Mouse (Mus musculus) embryo, embryonic 11.5 days (tissue): ENCODE results near the gene Nufip2.
"Not testable (repeated sequence)": the region's sequence is repeated elsewhere in the genome, so short reads cannot be mapped to it uniquely, and the experiment has no call there.

Experiments used
- DNase-seq: peaks from one replicate; pipeline ENCODE4 v3.0.0-alpha.2; 2012; ENCODE audit warnings: low read depth, low spot score

The Nufip2 gene

DNA sequence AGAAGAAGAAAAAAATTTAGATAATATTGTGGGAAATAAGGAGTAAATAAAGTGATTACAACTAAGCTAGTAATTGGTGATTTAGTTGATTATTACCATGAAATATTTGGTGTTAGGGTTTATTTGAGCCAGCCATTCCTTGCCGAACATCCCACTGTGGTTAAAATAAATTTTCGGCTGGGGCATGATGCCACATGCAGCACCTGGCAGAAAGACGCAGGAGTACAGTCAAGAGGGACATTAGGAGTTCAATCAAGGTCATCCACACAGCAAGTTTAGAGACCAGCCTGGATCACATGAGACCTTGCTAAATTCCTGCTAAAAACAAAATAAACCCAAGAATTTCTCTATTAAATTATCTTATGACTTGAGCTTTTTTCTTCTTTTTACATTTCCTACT is 23.1 kb downstream of the Nufip2 start:
- no peak for DNase-seq

DNA sequence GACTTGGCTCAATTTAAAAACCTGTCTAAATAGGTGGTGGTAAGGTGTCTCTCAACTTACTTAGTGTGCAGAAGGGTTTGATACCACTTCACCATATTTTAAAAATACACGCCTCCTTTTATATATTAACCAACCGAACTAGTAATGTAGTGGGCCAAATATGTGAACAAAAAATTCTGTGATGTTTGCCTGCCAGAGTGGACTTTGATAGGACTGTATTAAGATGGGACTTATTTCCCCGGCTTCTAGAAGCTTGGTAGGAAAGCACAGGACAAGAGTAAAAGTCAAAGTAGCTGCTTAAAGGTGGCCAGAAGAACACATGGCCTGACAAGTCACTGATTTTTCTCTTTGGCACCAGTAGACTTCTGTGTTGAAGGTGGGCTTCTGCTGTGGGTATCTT is 27.8 kb downstream of the Nufip2 start:
- no peak for DNase-seq

DNA sequence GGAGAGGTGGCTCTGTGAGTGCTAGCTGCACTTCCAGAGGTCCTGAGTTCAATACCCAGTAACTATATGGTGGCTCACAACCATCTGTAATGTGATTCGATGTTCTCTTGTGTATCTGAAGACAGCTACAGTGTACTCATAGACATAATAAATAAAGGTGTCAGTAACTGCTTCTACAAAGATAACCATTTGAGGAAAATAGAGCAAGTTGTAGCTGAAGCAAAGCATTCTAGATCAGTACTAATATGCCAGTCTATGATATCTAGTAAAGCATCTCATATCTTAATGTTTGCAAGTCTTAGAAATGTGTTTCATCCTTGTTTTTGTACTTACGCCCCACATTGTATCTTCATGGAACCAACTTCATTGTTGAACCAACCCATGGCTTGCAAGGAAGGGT is 33.1 kb downstream of the Nufip2 start:
- no peak for DNase-seq

DNA sequence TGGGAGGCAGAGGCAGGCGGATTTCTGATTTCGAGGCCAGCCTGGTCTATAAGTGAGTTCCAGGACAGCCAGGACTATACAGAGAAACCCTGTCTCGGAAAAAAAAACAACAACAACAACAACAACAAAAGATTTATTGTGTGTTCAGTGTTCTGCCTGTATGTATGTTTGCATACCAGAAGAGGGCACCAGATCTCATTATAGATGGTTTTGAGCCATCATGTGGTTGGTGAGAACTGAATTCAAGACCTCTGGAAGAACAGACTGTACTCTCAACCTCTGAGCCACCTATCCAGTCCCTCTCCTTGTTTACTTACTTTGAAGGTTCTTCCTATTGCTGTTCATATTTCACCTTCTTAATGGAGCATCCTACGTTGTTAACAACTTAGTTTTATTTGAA is 35.4 kb downstream of the Nufip2 start:
- DNase-seq: no peak

GRCm38 (mm10) chr11:77724766-77725165 is 38.8 kb downstream of the Nufip2 start:
- DNase-seq: no peak

GRCm38 (mm10) chr11:77725183-77725582 is 39.2 kb downstream of the Nufip2 start, which contains the start of gene Cryba1:
Cryba1 (minus strand) TSS chr11:77725283.
- no peak for DNase-seq

DNA sequence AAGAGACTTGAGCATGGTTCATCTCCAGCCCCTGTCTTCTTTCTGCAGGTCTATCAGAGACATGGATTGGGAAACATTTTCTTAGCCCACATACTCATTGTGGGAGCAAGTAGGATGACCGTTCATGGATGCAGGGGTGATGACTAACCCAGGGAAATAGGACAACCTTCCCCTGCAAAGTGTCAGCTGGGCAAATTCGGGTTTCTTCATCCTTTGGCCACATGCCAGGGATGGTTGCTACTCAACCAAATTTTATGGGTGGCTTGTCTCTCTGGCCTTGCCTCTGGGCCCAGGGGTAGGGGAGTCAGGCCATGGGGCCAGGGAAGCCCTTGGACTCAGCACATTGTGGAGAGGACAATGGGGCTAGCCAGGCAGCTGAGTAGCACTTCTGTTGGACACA is 42.6 kb downstream of the Nufip2 start:
- no peak for DNase-seq

- DNase-seq: peak; percentile 75
Measured at GRCm38 (mm10) chr11:77737289-77737688, 51.3 kb downstream of the Nufip2 start.

- no peak for DNase-seq
Measured at GRCm38 (mm10) chr11:77738555-77738954, 52.6 kb downstream of the Nufip2 start.

DNA sequence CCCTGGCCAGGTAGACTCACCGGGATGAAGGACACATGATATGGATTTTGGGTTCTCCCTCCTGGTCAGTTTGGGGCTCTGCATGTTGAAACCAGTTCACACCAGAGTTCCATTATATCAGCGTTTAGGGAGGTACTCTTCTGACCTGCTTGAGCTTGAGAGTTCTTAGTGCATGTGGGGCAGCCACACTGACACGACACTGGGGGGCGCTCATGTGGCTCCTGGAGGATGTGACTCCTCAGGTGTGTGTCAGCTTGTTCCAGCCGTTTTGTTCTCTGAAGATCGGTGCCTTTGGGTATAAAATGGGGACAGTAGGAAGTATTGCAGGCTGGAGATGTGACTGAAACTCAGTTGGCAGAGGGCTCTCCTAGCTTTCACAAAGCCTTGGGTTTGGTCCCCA is 58.0 kb downstream of the Nufip2 start:
- no peak for DNase-seq

GRCm38 (mm10) chr11:77746652-77747051 is 60.7 kb downstream of the Nufip2 start:
- DNase-seq: no peak

GRCm38 (mm10) chr11:77747103-77747502 is 61.1 kb downstream of the Nufip2 start:
- DNase-seq: not testable (repeated sequence)

GRCm38 (mm10) chr11:77748996-77749395 is 63.0 kb downstream of the Nufip2 start:
- no peak for DNase-seq

- no peak for DNase-seq
Measured at GRCm38 (mm10) chr11:77752525-77752924, 66.6 kb downstream of the Nufip2 start.

DNA sequence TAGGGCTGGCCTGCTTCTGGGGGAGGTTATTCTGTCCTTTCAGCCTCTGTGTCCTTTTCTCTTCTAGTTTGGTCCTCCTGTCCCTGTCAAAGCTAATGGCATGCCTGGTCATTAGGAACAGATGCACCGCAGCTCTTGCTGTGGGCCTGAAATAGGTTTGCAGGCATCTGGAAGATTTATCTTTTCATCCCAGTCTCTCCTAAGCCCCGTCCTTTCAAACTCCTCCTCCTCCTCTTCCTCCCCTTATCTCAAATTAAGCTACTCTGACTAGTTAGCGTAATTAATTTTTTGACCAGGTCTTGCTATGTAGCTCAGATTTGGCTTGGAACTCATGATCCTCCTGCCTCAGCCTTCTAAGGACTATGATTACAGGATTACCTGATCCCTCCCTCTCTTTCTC is 67.5 kb downstream of the Nufip2 start:
- no peak for DNase-seq

DNA sequence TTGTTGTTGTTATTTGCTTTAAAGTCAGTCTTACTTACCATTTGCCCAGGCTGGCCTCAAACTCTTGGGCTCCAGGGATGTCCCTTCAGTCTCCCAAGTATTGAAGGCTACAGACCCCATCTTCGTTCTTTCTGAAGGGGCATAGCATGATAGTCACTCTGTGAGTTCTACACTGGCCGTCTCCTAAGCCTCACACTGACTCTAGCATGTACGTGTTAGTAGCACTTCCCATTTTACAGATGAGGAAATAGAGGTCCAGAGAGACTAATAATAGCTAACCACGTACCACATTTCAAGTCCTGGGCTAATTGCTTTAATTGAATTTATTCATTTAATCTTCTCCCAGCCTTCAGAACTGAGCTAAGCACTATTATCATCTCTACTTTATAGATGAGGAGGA is 74.1 kb downstream of the Nufip2 start:
- no peak for DNase-seq

DNA sequence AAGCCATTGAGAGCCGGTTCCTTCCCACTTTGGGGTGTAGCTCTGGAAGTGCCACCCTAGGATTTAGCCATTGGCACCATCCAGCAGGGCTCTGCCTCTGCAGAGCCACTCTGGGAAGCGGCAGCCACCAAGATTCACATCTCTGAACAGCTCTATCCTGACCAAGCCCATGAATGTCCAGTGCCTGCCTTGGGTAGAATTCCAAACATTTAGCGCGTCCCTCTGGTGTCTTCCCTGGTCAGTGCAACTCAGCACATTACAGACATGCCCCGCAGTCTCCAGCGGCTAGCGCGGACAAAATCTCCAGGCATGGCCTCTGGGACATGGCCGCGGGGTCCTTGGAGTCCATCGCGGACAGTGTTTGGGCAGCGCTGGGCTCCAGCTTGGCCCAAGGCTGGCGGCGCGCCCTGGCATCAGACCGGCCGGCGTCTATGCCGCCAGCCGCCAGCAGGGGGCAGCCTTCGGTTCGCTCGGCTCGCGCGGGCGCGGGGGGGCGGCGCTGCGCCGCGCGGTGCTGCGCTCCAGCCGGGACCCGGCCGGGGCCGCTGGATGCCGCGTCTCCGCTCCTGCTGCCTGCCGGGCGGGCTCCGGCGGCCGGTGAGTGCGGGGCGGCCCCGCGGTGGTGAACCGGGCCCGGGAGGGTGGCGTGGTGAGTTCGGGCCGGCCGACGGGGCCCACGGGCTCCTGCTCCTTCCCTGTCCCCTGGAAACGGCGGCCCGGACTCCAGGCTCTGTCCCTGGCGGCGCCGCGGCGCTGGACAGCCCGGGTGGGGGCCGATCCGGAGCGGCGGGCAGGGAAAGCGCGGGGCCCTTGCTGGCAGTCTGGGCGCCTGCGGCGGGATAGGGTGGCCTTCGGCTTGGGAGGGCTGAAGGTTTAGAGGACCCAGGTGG is 77.1 kb downstream of the Nufip2 start, which contains the start of gene Myo18a:
Gene Myo18a (plus strand): TSS at position 464 of the 890 bp plus-strand sequence.
- DNase-seq: peak; percentile 71

GRCm38 (mm10) chr11:77763673-77764340 is 77.9 kb downstream of the Nufip2 start:
- peak; percentile 46 for DNase-seq

- DNase-seq: no peak
Measured at GRCm38 (mm10) chr11:77764694-77765458, 78.9 kb downstream of the Nufip2 start.

- DNase-seq: no peak
Measured at GRCm38 (mm10) chr11:77765459-77765777, 79.5 kb downstream of the Nufip2 start.

DNA sequence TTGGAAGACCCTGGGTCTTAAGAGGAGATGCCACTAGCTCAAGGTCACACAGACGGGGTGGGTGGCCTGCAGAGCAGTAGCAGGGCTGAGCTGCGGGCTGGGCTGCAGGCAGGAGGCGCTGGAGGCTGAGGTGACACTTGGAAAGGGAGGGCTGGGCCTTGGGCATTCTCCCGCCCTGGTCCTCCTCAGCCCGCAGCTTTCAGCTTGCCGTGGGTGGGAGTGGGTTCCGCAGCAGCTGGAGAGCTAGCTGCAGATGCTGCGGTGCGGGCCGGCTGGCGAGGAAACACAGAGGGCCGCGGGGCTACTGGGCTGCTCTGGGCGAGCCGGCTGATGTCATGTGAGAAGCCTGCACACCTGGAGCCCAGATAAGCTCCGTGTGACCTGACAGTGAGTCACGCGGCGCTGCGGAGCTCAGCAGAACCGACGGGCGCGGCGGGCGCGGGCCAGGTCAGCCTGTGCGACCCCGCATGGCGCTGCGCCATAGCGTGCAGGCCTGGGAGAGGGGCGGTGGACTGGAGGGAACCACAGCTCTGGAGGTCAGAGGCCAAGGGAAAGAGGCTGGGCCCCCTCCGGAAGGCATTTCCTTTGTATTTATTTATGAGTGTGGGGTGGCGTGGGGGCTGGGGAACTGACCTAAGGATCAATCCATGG is 80.5 kb downstream of the Nufip2 start:
- DNase-seq: no peak

DNA sequence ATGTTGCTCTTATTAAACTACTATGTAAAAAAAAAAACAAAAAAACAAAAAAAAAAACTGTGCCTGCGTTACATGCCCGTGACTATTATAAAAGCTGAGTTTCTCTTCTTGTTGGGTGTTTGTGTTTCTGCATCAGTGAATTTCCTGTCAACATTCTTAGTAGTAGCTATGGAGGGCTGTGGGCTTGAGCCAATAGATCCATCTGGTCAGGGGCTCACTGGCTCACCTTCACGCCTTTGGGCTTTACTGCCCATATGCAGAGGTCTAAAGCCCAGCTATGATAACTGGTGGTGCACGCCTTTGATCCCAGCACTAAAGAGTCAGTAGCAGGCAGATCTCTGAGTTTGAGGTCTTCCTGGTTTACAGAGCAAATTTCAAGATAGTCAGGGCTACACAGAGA is 83.5 kb downstream of the Nufip2 start:
- DNase-seq: no peak
